Mouse (Mus musculus) A20 (cell line): ENCODE measurements around the gene C5ar1.
"Not testable (repeated sequence)": the region's sequence is repeated elsewhere in the genome, so short reads cannot be mapped to it uniquely, and the experiment has no call there.

ENCODE experiments used
- DNase-seq: peaks from one replicate; pipeline ENCODE4 v3.0.0-alpha.2; 2011; ENCODE audit warnings: low read depth, low spot score

C5ar1 gene

GRCm38 (mm10) chr7:16259110-16259590, at the start of gene C5ar1:
C5ar1 (minus strand) TSS chr7:16259540.
- DNase-seq: no peak

- DNase-seq: peak; percentile 90
Measured at GRCm38 (mm10) chr7:16308555-16309317, 49.4 kb upstream of the C5ar1 start.

GRCm38 (mm10) chr7:16308093-16308492, 48.8 kb upstream of the C5ar1 start, which contains the start of gene Bbc3:
Bbc3 (plus strand) TSS chr7:16308393.
- not testable (repeated sequence) for DNase-seq

GRCm38 (mm10) chr7:16307141-16307540, 47.8 kb upstream of the C5ar1 start:
- not testable (repeated sequence) for DNase-seq

- DNase-seq: peak; percentile 86
Measured at GRCm38 (mm10) chr7:16299419-16300035, 40.2 kb upstream of the C5ar1 start.

- DNase-seq: no peak
Measured at GRCm38 (mm10) chr7:16298927-16299326, 39.6 kb upstream of the C5ar1 start.

GRCm38 (mm10) chr7:16297616-16298015, 38.3 kb upstream of the C5ar1 start:
- DNase-seq: no peak

- peak; percentile 94 for DNase-seq
Measured at GRCm38 (mm10) chr7:16296766-16297390, 37.5 kb upstream of the C5ar1 start.

- DNase-seq: no peak
Measured at GRCm38 (mm10) chr7:16296146-16296545, 36.8 kb upstream of the C5ar1 start.

- DNase-seq: peak; percentile 93
Measured at GRCm38 (mm10) chr7:16295321-16295900, 36.1 kb upstream of the C5ar1 start.

GRCm38 (mm10) chr7:16294837-16295236, 35.5 kb upstream of the C5ar1 start:
- peak; percentile 96 for DNase-seq

GRCm38 (mm10) chr7:16294346-16294745, 35.0 kb upstream of the C5ar1 start:
- peak; percentile 75 for DNase-seq

- DNase-seq: no peak
Measured at GRCm38 (mm10) chr7:16287791-16288190, 28.5 kb upstream of the C5ar1 start.

GRCm38 (mm10) chr7:16287016-16287415, 27.7 kb upstream of the C5ar1 start:
- no peak for DNase-seq

- peak; percentile 100 for DNase-seq
Measured at GRCm38 (mm10) chr7:16286026-16286961, 27.0 kb upstream of the C5ar1 start, which contains the start of gene Ccdc9. Ccdc9 (minus strand) TSS chr7:16286795.

- peak; percentile 82 for DNase-seq
Measured at GRCm38 (mm10) chr7:16285450-16286025, 26.2 kb upstream of the C5ar1 start.

- no peak for DNase-seq
Measured at GRCm38 (mm10) chr7:16284904-16285303, 25.6 kb upstream of the C5ar1 start.

GRCm38 (mm10) chr7:16284001-16284400, 24.7 kb upstream of the C5ar1 start:
- DNase-seq: no peak

GRCm38 (mm10) chr7:16282334-16282733, 23.0 kb upstream of the C5ar1 start:
- no peak for DNase-seq

GRCm38 (mm10) chr7:16280721-16281120, 21.4 kb upstream of the C5ar1 start:
- DNase-seq: no peak
